Mouse (Mus musculus) lung, embryonic 14.5 days (tissue): ENCODE results near the gene Cnn1. TPM values are rescaled to one million over a fixed set of nuclear protein-coding genes. Genes with fewer than 3 reads are reported as not detected.

Experiments used
- ATAC-seq: fragments of 200-750 bp; cut with Nextera tagmentation; 2 replicates; pipeline ENCODE4 v1.8.0; 2017; ENCODE audit warnings: mild to moderate bottlenecking, moderate TSS enrichment, moderate library complexity; ENCODE audit not compliant: insufficient read depth
- DNase-seq: peaks from one replicate; pipeline ENCODE4 v3.0.0-alpha.2; 2015
- H3K27ac ChIP-seq: fragments of 300-500 bp; sonication (generic); 2 replicates; pipeline ENCODE4 v1.5.1; 2014; ENCODE audit warnings: low read depth, mild to moderate bottlenecking, moderate library complexity
- H3K27me3 ChIP-seq: fragments of 300-500 bp; sonication (generic); 2 replicates; pipeline ENCODE4 v1.6.1; 2014; ENCODE audit warnings: low read length, control low read depth; ENCODE audit not compliant: insufficient read depth
- H3K36me3 ChIP-seq: fragments of 300-500 bp; sonication (generic); 2 replicates; pipeline ENCODE4 v1.6.1; 2014; ENCODE audit warnings: control low read depth; ENCODE audit not compliant: insufficient read depth
- H3K4me1 ChIP-seq: fragments of 300-500 bp; sonication (generic); 2 replicates; pipeline ENCODE4 v1.6.1; 2014; ENCODE audit warnings: antibody characterized with exemption, control low read depth; ENCODE audit not compliant: insufficient read depth
- H3K4me2 ChIP-seq: fragments of 300-500 bp; sonication (generic); 2 replicates; pipeline ENCODE4 v1.6.1; 2014; ENCODE audit warnings: mild to moderate bottlenecking
- H3K4me3 ChIP-seq: fragments of 300-500 bp; sonication (generic); 2 replicates; pipeline ENCODE4 v1.5.1; 2014; ENCODE audit warnings: low read depth, low read length
- H3K9ac ChIP-seq: fragments of 300-500 bp; sonication (generic); 2 replicates; pipeline ENCODE4 v1.6.1; 2014
- H3K9me3 ChIP-seq: fragments of 300-500 bp; sonication (generic); 2 replicates; pipeline ENCODE4 v1.6.1; 2016; ENCODE audit warnings: low read depth, low read length, control low read depth
- CTCF ChIP-seq: IDR thresholded peaks from 2 replicates; pipeline ENCODE4 v1.5.1; 2016; ENCODE audit warnings: antibody characterized with exemption, low read depth
- WGBS: fragments of 180-500 bp; shearing (Covaris S2); extraction: QIAGEN DNeasy Blood & Tissue Kit; methylation state at CpG from one replicate; pipeline ENCODE4 v1.1.7; 2014; 5-methylcytosine and 5-hydroxymethylcytosine counted together
- polyA plus RNA-seq: library from polyadenylated mRNA; unstranded; fragments of >200 nt; fragmentation: Nextera tagmentation; extraction: Ambion mirVana; gene quantifications from 2 replicates; pipeline ENCODE4 v1.2.1, GENCODE M21; 2014

The Cnn1 gene
- 69.1 and 71.2 TPM in 2 replicates for polyA plus RNA-seq

DNA sequence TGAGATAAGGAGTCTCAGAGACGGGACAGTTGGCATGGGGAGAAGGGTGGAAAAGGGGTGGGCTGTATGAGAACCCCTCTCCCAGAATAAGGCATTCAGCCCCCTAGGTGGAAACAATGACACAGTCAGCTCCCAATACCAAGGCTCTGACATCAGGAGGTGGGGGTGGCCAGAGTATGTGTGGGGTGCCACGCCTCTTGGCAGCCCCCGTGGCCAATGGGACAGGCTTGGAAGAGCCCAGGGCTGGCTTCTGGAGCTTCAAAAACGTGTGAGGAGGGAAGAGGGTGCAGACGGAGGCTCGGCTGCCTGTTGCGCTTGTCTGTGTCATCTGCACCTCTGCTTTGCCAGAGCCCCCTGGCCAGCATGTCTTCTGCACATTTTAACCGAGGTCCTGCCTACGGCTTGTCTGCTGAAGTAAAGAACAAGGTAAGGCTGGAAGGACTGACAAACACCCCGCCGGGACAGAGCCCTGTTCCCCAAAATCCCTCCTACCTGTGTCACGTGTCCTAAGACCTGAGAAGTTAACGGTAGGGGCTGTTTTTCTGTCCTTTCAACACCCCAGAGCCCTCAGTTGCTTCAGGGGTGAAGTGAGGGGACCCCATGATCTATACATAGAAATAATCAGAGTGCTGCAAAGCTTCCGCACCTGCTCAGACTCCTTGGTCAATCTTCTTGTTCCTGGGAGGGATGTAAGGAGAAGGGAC lies at the start of gene Cnn1:
Gene Cnn1 (plus strand): TSS at position 224 of the 704 bp plus-strand sequence.
- TF ChIP-seq CTCF: no peak
- DNase-seq (peak; percentile 66), ATAC-seq (peak; percentile 58)
- Histone ChIP-seq H3K9ac (peak within 1 kb of the TSS; percentile 30), H3K4me1 (no peaks in the 10 kb centered on the region), H3K9me3 (no peaks in the 10 kb centered on the region), H3K4me2 (peak within 1 kb of the TSS; percentile 45), H3K27ac (peak within 1 kb of the TSS; percentile 28; the same call in 1 of the 2 replicates), H3K36me3 (no peaks in the 10 kb centered on the region), H3K4me3 (peak within 1 kb of the TSS; percentile 23), H3K27me3 (peaks cover 17% of the 10 kb centered on the region)
- WGBS: 6% methylated on average over 14 of the region's 14 CpGs

GRCm38 (mm10) chr9:22049315-22049714 lies 49.7 kb upstream of the Cnn1 start:
- H3K4me3 ChIP-seq: no peak overlapping the region

GRCm38 (mm10) chr9:22049721-22050270 lies 49.2 kb upstream of the Cnn1 start:
- Histone ChIP-seq H3K27ac (no peak overlapping the region), H3K9ac (no peak overlapping the region), H3K36me3 (no peaks in the 10 kb centered on the region), H3K4me2 (no peak overlapping the region), H3K9me3 (no peaks in the 10 kb centered on the region), H3K4me1 (peaks cover 12% of the 10 kb centered on the region), H3K4me3 (peak overlapping the region; percentile 33; the same call in 1 of the 2 replicates), H3K27me3 (peaks cover 60% of the 10 kb centered on the region)
- ATAC-seq (no peak), DNase-seq (no peak)
- no peak for TF ChIP-seq CTCF
- 42% methylated on average over 4 of the region's 4 CpGs for whole genome bisulfite sequencing

More at GRCm38 (mm10) chr9:22049315-22049714, 49.7 kb upstream of the Cnn1 start:
- Histone ChIP-seq H3K27me3 (peaks cover 55% of the 10 kb centered on the region), H3K9me3 (no peaks in the 10 kb centered on the region), H3K4me1 (peaks cover 12% of the 10 kb centered on the region), H3K27ac (no peak overlapping the region), H3K4me2 (no peak overlapping the region), H3K36me3 (no peaks in the 10 kb centered on the region), H3K9ac (no peak overlapping the region)
- ATAC-seq (no peak), DNase-seq (no peak)
- 64% methylated on average over 11 of the region's 11 CpGs for WGBS
- no peak for TF ChIP-seq CTCF

GRCm38 (mm10) chr9:22050351-22050889 lies 48.6 kb upstream of the Cnn1 start:
- DNase-seq: peak; percentile 73
- no peak for TF ChIP-seq CTCF
- Histone ChIP-seq H3K27ac (no peak overlapping the region), H3K36me3 (no peaks in the 10 kb centered on the region), H3K4me1 (peaks cover 12% of the 10 kb centered on the region), H3K4me2 (peak overlapping the region; percentile 61), H3K27me3 (peaks cover 66% of the 10 kb centered on the region), H3K9me3 (no peaks in the 10 kb centered on the region), H3K9ac (no peak overlapping the region; the same call in 1 of the 2 replicates), H3K4me3 (peak overlapping the region; percentile 33)
- no peak for ATAC-seq
- under 1% methylated on average over 41 of the region's 43 CpGs for WGBS

DNA sequence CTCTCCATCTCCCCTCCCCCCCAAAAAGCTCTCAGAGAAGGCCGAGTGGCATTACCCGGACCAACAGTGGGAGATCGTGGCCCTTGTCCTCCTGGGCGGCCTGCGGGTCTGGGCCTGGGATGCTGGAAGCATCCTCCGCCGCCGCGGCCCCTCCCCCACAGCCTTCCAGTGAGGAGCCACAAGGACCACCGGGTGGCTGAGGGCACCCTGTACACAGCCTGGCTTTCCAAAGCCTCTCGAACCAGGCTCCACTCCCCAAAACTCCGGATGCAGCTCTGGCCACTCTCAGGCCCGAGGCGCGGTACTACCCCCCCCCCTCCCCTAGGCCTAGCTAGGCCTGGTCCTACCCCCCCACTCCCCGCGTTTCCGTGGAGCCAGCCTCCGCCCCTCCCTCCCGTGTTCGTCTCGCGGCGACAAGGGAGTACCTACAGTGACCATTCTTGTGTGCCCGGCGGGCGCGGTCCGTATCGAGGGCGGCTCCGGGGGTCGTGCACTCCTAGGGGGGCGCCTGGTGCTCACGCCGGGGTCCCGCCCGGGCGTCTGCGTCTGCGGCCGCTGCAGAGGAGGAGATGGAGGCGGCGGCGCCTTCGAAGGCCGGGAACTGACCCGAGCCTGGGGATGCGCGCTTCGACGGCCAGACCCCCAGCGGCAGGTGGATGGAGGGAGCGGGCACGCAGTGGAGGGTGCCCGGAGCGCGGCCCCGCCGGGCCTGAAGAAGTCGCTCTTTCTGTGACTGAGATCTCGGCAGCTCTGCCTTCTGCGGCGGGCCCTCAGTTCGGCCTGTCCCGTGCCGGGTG lies 47.7 kb upstream of the Cnn1 start:
- 0 out of 2 replicates have a peak, but pooled peaks have one; percentile 9 for ATAC-seq
- Histone ChIP-seq H3K36me3 (no peaks in the 10 kb centered on the region), H3K27ac (no peak overlapping the region), H3K27me3 (peaks cover 69% of the 10 kb centered on the region), H3K9me3 (no peaks in the 10 kb centered on the region), H3K9ac (no peak overlapping the region), H3K4me2 (peak overlapping the region; percentile 61), H3K4me3 (peak overlapping the region; percentile 33), H3K4me1 (peaks cover 12% of the 10 kb centered on the region)
- no peak for TF ChIP-seq CTCF
- DNase-seq: no peak
- WGBS: 3% methylated on average over 61 of the region's 67 CpGs

- peak within 1 kb of the TSS; percentile 61 for H3K4me2 ChIP-seq
- no peak within 1 kb of the TSS for H3K27ac ChIP-seq
- peaks cover 2% of the 10 kb centered on the region; the same call in 1 of the 2 replicates for H3K36me3 ChIP-seq
- peak; percentile 15 for DNase-seq
- H3K9ac ChIP-seq: no peak within 1 kb of the TSS
- ATAC-seq: no peak
- no peaks in the 10 kb centered on the region for H3K9me3 ChIP-seq
- H3K27me3 ChIP-seq: peaks cover 69% of the 10 kb centered on the region
- peak within 1 kb of the TSS; percentile 33 for H3K4me3 ChIP-seq
- peaks cover 12% of the 10 kb centered on the region for H3K4me1 ChIP-seq
- TF ChIP-seq CTCF: no peak
- WGBS: 2% methylated on average over 21 of the region's 28 CpGs
Measured at GRCm38 (mm10) chr9:22051958-22052254, 47.1 kb upstream of the Cnn1 start, which contains the start of gene Elavl3. Gene Elavl3 (minus strand): TSS chr9:22052023.
